Mouse (Mus musculus): ENCODE results near the gene Ypel3.

Gene Ypel3

GRCm38 (mm10) chr7:126821835-126822511, 45.2 kb downstream of the Ypel3 start:
- DNase-seq: peak; percentile 78

- peak; percentile 23 for DNase-seq
These were observed 46.0 kb downstream of the Ypel3 start for GRCm38 (mm10) chr7:126822741-126823140.

GRCm38 (mm10) chr7:126823202-126823711, 46.5 kb downstream of the Ypel3 start:
- DNase-seq: peak; percentile 38

- no peak for DNase-seq
These were observed 47.2 kb downstream of the Ypel3 start for GRCm38 (mm10) chr7:126823940-126824339.

- no peak for DNase-seq
These were observed 48.6 kb downstream of the Ypel3 start for GRCm38 (mm10) chr7:126825403-126825802.

- DNase-seq: no peak
These were observed 49.2 kb downstream of the Ypel3 start for GRCm38 (mm10) chr7:126825952-126826351.

Data from right cerebral cortex, postnatal 25 days (tissue).